Mouse (Mus musculus) MEL (cell line): ENCODE measurements around the gene Dnhd1. TPM values are rescaled to one million over a fixed set of nuclear protein-coding genes. Genes with fewer than 3 reads are reported as not detected.

Source experiments
- DNase-seq: peaks from one replicate; pipeline ENCODE4 v3.0.0; 2011; ENCODE audit warnings: low read depth, low spot score
- H3K27ac ChIP-seq: 2 replicates; pipeline ENCODE4 v1.5.1; 2012; ENCODE audit warnings: low read depth, mild to moderate bottlenecking, control low read depth, low read length, moderate library complexity; ENCODE audit not compliant: control insufficient read depth
- H3K27me3 ChIP-seq, 2 experiments: fragments of 150-350 bp in 1 of 2; sonication (generic) in 1 of 2; 2 replicates each; pipeline ENCODE4 v1.6.1; 2012; ENCODE audit warnings: low read length in 2 of 2, mild to moderate bottlenecking in 2 of 2, improper control_type of control experiment in 1 of 2, moderate library complexity in 1 of 2; ENCODE audit not compliant: insufficient read depth in 2 of 2, control insufficient read depth in 1 of 2
- H3K36me3 ChIP-seq, 2 experiments: 2 replicates each; pipeline ENCODE4 v1.6.1; 2012 to 2014; ENCODE audit warnings: low read length in 2 of 2, improper control_type of control experiment in 1 of 2, inconsistent platforms in 1 of 2, mild to moderate bottlenecking in 1 of 2; ENCODE audit not compliant: insufficient read depth in 2 of 2, control insufficient read depth in 1 of 2
- H3K4me1 ChIP-seq, 2 experiments: fragments of 150-350 bp in 1 of 2; sonication (generic) in 1 of 2; 2 replicates each; pipeline ENCODE4 v1.6.1; 2012; ENCODE audit warnings: low read length in 2 of 2, improper control_type of control experiment in 1 of 2, mild to moderate bottlenecking in 1 of 2; ENCODE audit not compliant: insufficient read depth in 2 of 2, control insufficient read depth in 1 of 2
- H3K4me3 ChIP-seq, 2 experiments: fragments of 150-350 bp in 1 of 2; sonication (generic) in 1 of 2; 2 replicates each; pipeline ENCODE4 v1.5.1; 2012; ENCODE audit warnings: low read depth in 2 of 2, low read length in 2 of 2, mild to moderate bottlenecking in 2 of 2, moderate library complexity in 2 of 2, control low read depth in 1 of 2, improper control_type of control experiment in 1 of 2; ENCODE audit not compliant: control insufficient read depth in 1 of 2, insufficient read depth in 1 of 2
- H3K79me2 ChIP-seq: 2 replicates; pipeline ENCODE4 v1.6.1; 2012; ENCODE audit warnings: mild to moderate bottlenecking, low read length, moderate library complexity; ENCODE audit not compliant: control insufficient read depth, poor library complexity, insufficient read depth
- H3K9ac ChIP-seq: 2 replicates; pipeline ENCODE4 v1.6.1; 2012; ENCODE audit warnings: low read depth, mild to moderate bottlenecking, control low read depth, low read length, moderate library complexity; ENCODE audit not compliant: control insufficient read depth, poor library complexity, severe bottlenecking
- H3K9me3 ChIP-seq: fragments of 150-350 bp; sonication (generic); replicated peaks from 2 replicates; pipeline ENCODE4 v1.6.1; 2012; ENCODE audit warnings: mild to moderate bottlenecking, low read length, improper control_type of control experiment, moderate library complexity; ENCODE audit not compliant: insufficient read depth
- CHD1 ChIP-seq: IDR thresholded peaks from 2 replicates; pipeline ENCODE4 v1.6.1; 2012; ENCODE audit warnings: low read depth, mild to moderate bottlenecking, inconsistent platforms, low read length, improper control_type of control experiment
- CTCF ChIP-seq, 3 experiments: IDR thresholded peaks in 2 of 3; conservative IDR thresholded peaks in 1 of 3; 2 replicates each; pipeline ENCODE4 v1.5.1; 2011 to 2012; ENCODE audit warnings: low read length in 3 of 3, low read depth in 2 of 3, mild to moderate bottlenecking in 2 of 3, improper control_type of control experiment in 1 of 3, inconsistent platforms in 1 of 3, mixed read lengths in 1 of 3, moderate library complexity in 1 of 3; ENCODE audit not compliant: control insufficient read depth in 1 of 3, insufficient read depth in 1 of 3, poor library complexity in 1 of 3, severe bottlenecking in 1 of 3
- ELF1 ChIP-seq: IDR thresholded peaks from 2 replicates; pipeline ENCODE4 v1.6.1; 2014; ENCODE audit warnings: low read depth, mild to moderate bottlenecking, inconsistent platforms, low read length, improper control_type of control experiment, moderate library complexity
- EP300 ChIP-seq, 2 experiments: IDR thresholded peaks; 2 replicates each; pipeline ENCODE4 v1.6.1; 2011; ENCODE audit warnings: improper control_type of control experiment in 2 of 2, low read length in 2 of 2, low read depth in 1 of 2, mild to moderate bottlenecking in 1 of 2
- HCFC1 ChIP-seq: IDR thresholded peaks from 2 replicates; pipeline ENCODE4 v1.6.1; 2012; ENCODE audit warnings: low read depth, mild to moderate bottlenecking, inconsistent platforms, low read length, improper control_type of control experiment, moderate library complexity
- KAT2A ChIP-seq: conservative IDR thresholded peaks from 2 replicates; pipeline ENCODE4 v1.6.1; 2012; ENCODE audit warnings: low read depth, low read length, improper control_type of control experiment, inconsistent platforms
- MAFK ChIP-seq: IDR thresholded peaks from 2 replicates; pipeline ENCODE4 v1.6.1; 2011; ENCODE audit warnings: low read depth, mild to moderate bottlenecking, low read length, improper control_type of control experiment, borderline replicate concordance
- MXI1 ChIP-seq: IDR thresholded peaks from 2 replicates; pipeline ENCODE4 v1.6.1; 2011; ENCODE audit warnings: mild to moderate bottlenecking, low read depth, low read length, improper control_type of control experiment
- MYB ChIP-seq: IDR thresholded peaks from 2 replicates; pipeline ENCODE4 v1.6.1; 2011; ENCODE audit warnings: mild to moderate bottlenecking, low read depth, low read length, improper control_type of control experiment
- NRF1 ChIP-seq: IDR thresholded peaks from 2 replicates; pipeline ENCODE4 v1.6.1; 2014; ENCODE audit warnings: low read depth, mild to moderate bottlenecking, inconsistent platforms, low read length, improper control_type of control experiment, moderate library complexity; ENCODE audit not compliant: poor library complexity, insufficient read depth, severe bottlenecking
- POLR2A ChIP-seq, 2 experiments: IDR thresholded peaks; 2 replicates each; pipeline ENCODE4 v1.6.1; 2011 to 2012; ENCODE audit warnings: low read length in 2 of 2, mild to moderate bottlenecking in 2 of 2, control low read depth in 1 of 2, improper control_type of control experiment in 1 of 2, low read depth in 1 of 2, moderate library complexity in 1 of 2; ENCODE audit not compliant: control insufficient read depth in 1 of 2, insufficient read depth in 1 of 2, poor library complexity in 1 of 2
- POLR2AphosphoS5 ChIP-seq: IDR thresholded peaks from 2 replicates; pipeline ENCODE4 v1.6.1; 2012; ENCODE audit warnings: low read depth, borderline replicate concordance, mild to moderate bottlenecking, inconsistent platforms, low read length, moderate library complexity, mixed read lengths
- RCOR1 ChIP-seq: IDR thresholded peaks from 2 replicates; pipeline ENCODE4 v1.6.1; 2012; ENCODE audit warnings: low read depth, mild to moderate bottlenecking, inconsistent platforms, low read length, improper control_type of control experiment
- TAL1 ChIP-seq: IDR thresholded peaks from 2 replicates; pipeline ENCODE4 v1.6.1; 2012; ENCODE audit warnings: mild to moderate bottlenecking, inconsistent platforms, low read length, moderate library complexity, mixed read lengths
- UBTF ChIP-seq: IDR thresholded peaks from 2 replicates; pipeline ENCODE4 v1.6.1; 2012; ENCODE audit warnings: low read depth, mild to moderate bottlenecking, inconsistent platforms, low read length, improper control_type of control experiment, moderate library complexity, borderline replicate concordance; ENCODE audit not compliant: insufficient read depth
- USF2 ChIP-seq, 2 experiments: IDR thresholded peaks; 2 replicates each; pipeline ENCODE4 v1.6.1; 2011 to 2012; ENCODE audit warnings: improper control_type of control experiment in 2 of 2, low read length in 2 of 2, borderline replicate concordance in 1 of 2, inconsistent platforms in 1 of 2, low read depth in 1 of 2, mild to moderate bottlenecking in 1 of 2; ENCODE audit not compliant: insufficient read depth in 1 of 2
- ZKSCAN1 ChIP-seq: IDR thresholded peaks from 2 replicates; pipeline ENCODE4 v1.6.1; 2012; ENCODE audit warnings: low read depth, mild to moderate bottlenecking, inconsistent platforms, low read length, improper control_type of control experiment, moderate library complexity
- polyA plus RNA-seq, 2 experiments: library from polyadenylated mRNA; stranded (reverse) in 1 of 2; unstranded in 1 of 2; fragments of >175 nt in 1 of 2; fragments of >200 nt in 1 of 2; gene quantifications; 2 replicates each; pipeline versions ENCODE4 v1.2.1 to v1.2.4; 2012; ENCODE audit warnings: low replicate concordance in 2 of 2, low read depth in 1 of 2; ENCODE audit not compliant: insufficient read length in 2 of 2, insufficient read depth in 1 of 2, missing spikeins in 1 of 2
- total RNA-seq: library from RNA; depleted of rRNA; stranded (reverse); fragments of 300-350 nt; gene quantifications from 2 replicates; pipeline ENCODE4 v1.2.3, GENCODE M21; 2012

The Dnhd1 gene
- total and polyA plus RNA-seq, 3 experiments: 1.7 to 2.6 TPM; not detected in 1

GRCm38 (mm10) chr7:105715366-105715765, 64.7 kb downstream of the Dnhd1 start:
- Histone ChIP-seq H3K4me1 (no peaks in the 10 kb centered on the region), H3K79me2 (no peaks in the 10 kb centered on the region), H3K27me3 (no peaks in the 10 kb centered on the region), H3K4me3 (no peak overlapping the region), H3K9ac (no peak overlapping the region), H3K27ac (no peak overlapping the region), H3K9me3 (no peaks in the 10 kb centered on the region), H3K36me3 (no peaks in the 10 kb centered on the region)
- peak; percentile 38 for DNase-seq
- TF ChIP-seq ZKSCAN1: no peak
- TF ChIP-seq USF2 (IDR thresholded peaks at IDR 0.05; ENCODE audit: borderline replicate concordance in 1 of 2, insufficient read depth in 1 of 2, low read depth in 1 of 2, low read length in 2 of 2): no peak
- peak; percentile 41 to 55 (median 53) for TF ChIP-seq CTCF (IDR thresholded peaks at IDR 0.05 in 2 of 3, conservative IDR thresholded peaks at IDR 0.05 in 1 of 3; ENCODE audit: control insufficient read depth in 1 of 3, insufficient read depth in 1 of 3, low read depth in 2 of 3, low read length in 3 of 3, poor library complexity in 1 of 3, severe bottlenecking in 1 of 3)

GRCm38 (mm10) chr7:105721916-105722315, 71.3 kb downstream of the Dnhd1 start:
- Histone ChIP-seq H3K27ac (no peak overlapping the region), H3K4me3 (no peak overlapping the region)
- TF ChIP-seq UBTF: no peak
- TF ChIP-seq EP300 (IDR thresholded peaks at IDR 0.05; ENCODE audit: low read depth in 1 of 2, low read length in 2 of 2): no peak
- TF ChIP-seq HCFC1: no peak
- no peak for TF ChIP-seq ELF1
- no peak for TF ChIP-seq TAL1
- no peak for TF ChIP-seq MXI1
- TF ChIP-seq MAFK: no peak
- TF ChIP-seq KAT2A: no peak
- TF ChIP-seq POLR2A (IDR thresholded peaks at IDR 0.05; ENCODE audit: control insufficient read depth in 1 of 2, insufficient read depth in 1 of 2, low read depth in 1 of 2, low read length in 2 of 2, poor library complexity in 1 of 2): no peak
- TF ChIP-seq RCOR1: no peak
- no peak for TF ChIP-seq CTCF (IDR thresholded peaks at IDR 0.05 in 2 of 3, conservative IDR thresholded peaks at IDR 0.05 in 1 of 3; ENCODE audit: control insufficient read depth in 1 of 3, insufficient read depth in 1 of 3, low read depth in 2 of 3, low read length in 3 of 3, poor library complexity in 1 of 3, severe bottlenecking in 1 of 3)
- TF ChIP-seq POLR2AphosphoS5: no peak
- TF ChIP-seq MYB: no peak
- TF ChIP-seq NRF1: no peak
- TF ChIP-seq CHD1: no peak
- TF ChIP-seq, all 39 proteins: peak for 0
- no peaks in the 10 kb centered on the region for H3K4me1 ChIP-seq
- no peaks in the 10 kb centered on the region for H3K27me3 ChIP-seq
- H3K36me3 ChIP-seq: no peaks in the 10 kb centered on the region
- no peak for DNase-seq
- H3K9ac ChIP-seq: no peak overlapping the region
- H3K9me3 ChIP-seq: no peaks in the 10 kb centered on the region
- H3K79me2 ChIP-seq: no peaks in the 10 kb centered on the region
